ENCODE assay signal across 8 mouse cellular contexts in the genomic region with DNA sequence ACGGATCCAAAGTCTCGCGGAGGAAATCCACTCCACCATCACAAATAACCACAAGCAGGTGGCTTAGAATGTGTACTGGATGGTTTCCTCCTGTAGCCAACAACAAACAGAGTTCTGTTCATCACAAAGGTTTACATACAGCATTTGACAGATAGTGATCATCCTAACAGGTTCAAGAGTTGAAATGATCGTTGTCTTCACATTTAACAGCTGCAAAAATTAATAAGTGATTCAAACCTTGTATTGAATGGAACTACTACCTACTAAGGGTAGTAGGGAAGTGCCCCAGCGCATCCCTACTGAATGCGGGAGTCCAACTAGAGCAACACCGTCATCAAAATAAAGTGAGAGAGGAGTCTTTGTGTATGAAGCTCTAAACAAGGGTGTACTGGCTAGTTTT. TPM values are rescaled to one million over a fixed set of nuclear protein-coding genes. Genes with fewer than 3 reads are reported as not detected.
DNase-seq lines count a peak whose midpoint lies in the region; ATAC-seq and TF ChIP-seq lines count a peak whose summit lies in the region.

Gene Sub1 (minus strand): TSS at position 101 of the 400 bp plus-strand sequence.

- no peak for ATAC-seq in heart, embryonic 12.5 days (ENCODE audit: insufficient number of reproducible peaks, low FRiP score)

- H3K4me2 ChIP-seq in heart, embryonic 12.5 days = peak within 1 kb of the TSS; percentile 94
- H3K4me2 ChIP-seq in myocyte (ENCODE audit: low read depth) = peak within 1 kb of the TSS; percentile 88

- peak within 1 kb of the TSS; percentile 89 for H3K4me3 ChIP-seq in liver, adult 2 months (ENCODE audit: insufficient read depth, low read depth, low read length)
- H3K4me3 ChIP-seq in embryonic facial prominence, embryonic 10.5 days = peak within 1 kb of the TSS; percentile 83
- peak within 1 kb of the TSS; percentile 97 for H3K4me3 ChIP-seq in heart, embryonic 12.5 days
- peak within 1 kb of the TSS; percentile 70 for H3K4me3 ChIP-seq in myocyte

- H3K36me3 ChIP-seq in liver, adult 2 months (ENCODE audit: control insufficient read depth, insufficient read depth, low read length) = peaks cover 11% of the 10 kb centered on the region
- peaks cover 17% of the 10 kb centered on the region for H3K36me3 ChIP-seq in embryonic facial prominence, embryonic 10.5 days (replicated peaks)
- peaks cover 15% of the 10 kb centered on the region for H3K36me3 ChIP-seq in heart, embryonic 12.5 days
- peaks cover 12% of the 10 kb centered on the region for H3K36me3 ChIP-seq in myocyte (ENCODE audit: control insufficient read depth, insufficient read depth)

- no peaks in the 10 kb centered on the region for H3K9me3 ChIP-seq in embryonic facial prominence, embryonic 10.5 days
- no peaks in the 10 kb centered on the region for H3K9me3 ChIP-seq in heart, embryonic 12.5 days (replicated peaks)

- intact Hi-C loops in left cerebral cortex, postnatal 14 days (cut with DNase I) = loop anchor here (5.0 kb wide), 1 partner anchor 95 kb away; no protein-coding TSS in a partner anchor

- H3K4me1 ChIP-seq in liver, adult 2 months (ENCODE audit: control insufficient read depth, insufficient read depth, low read length) = peaks cover 3% of the 10 kb centered on the region; the same call in 1 of the 2 replicates
- H3K4me1 ChIP-seq in embryonic facial prominence, embryonic 10.5 days = peaks cover 16% of the 10 kb centered on the region
- H3K4me1 ChIP-seq in heart, embryonic 12.5 days (replicated peaks) = peaks cover 13% of the 10 kb centered on the region

- peak within 1 kb of the TSS; percentile 26 for H3ac ChIP-seq in myocyte (ENCODE audit: control insufficient read depth, insufficient read length)

- peak within 1 kb of the TSS; percentile 98 for H3K9ac ChIP-seq in liver, adult 2 months (ENCODE audit: low read depth, low read length)
- H3K9ac ChIP-seq in heart, embryonic 12.5 days = peak within 1 kb of the TSS; percentile 99

- TF ChIP-seq POLR2A in liver, adult 2 months (IDR thresholded peaks at IDR 0.05; ENCODE audit: extremely low read depth, insufficient read depth, low read length) = no peak
- TF ChIP-seq POLR2A in myocyte (IDR thresholded peaks at IDR 0.05; ENCODE audit: insufficient read length, low read depth) = no peak

- H3K79me2 ChIP-seq in liver, adult 2 months (ENCODE audit: control insufficient read depth, insufficient read depth, low read length) = peaks cover 9% of the 10 kb centered on the region
- peaks cover 25% of the 10 kb centered on the region for H3K79me2 ChIP-seq in myocyte (ENCODE audit: control insufficient read depth, insufficient read depth)

- TF ChIP-seq CTCF in liver, adult 2 months (IDR thresholded peaks at IDR 0.05; ENCODE audit: low read depth, low read length) = no peak

- 93% methylated on average over 7 of the region's 7 CpGs for WGBS in liver, adult 2 months
- WGBS in embryonic facial prominence, embryonic 10.5 days = 91% methylated on average over 7 of the region's 7 CpGs
- WGBS in heart, embryonic 12.5 days = 84% methylated on average over 7 of the region's 7 CpGs

- H3K27me3 ChIP-seq in liver, adult 2 months (ENCODE audit: control insufficient read depth, insufficient read depth, low read length) = no peaks in the 10 kb centered on the region
- H3K27me3 ChIP-seq in embryonic facial prominence, embryonic 10.5 days (replicated peaks; ENCODE audit: low read depth, poor library complexity, severe bottlenecking) = no peaks in the 10 kb centered on the region
- no peaks in the 10 kb centered on the region for H3K27me3 ChIP-seq in heart, embryonic 12.5 days (replicated peaks)
- no peaks in the 10 kb centered on the region for H3K27me3 ChIP-seq in myocyte (ENCODE audit: control insufficient read depth, insufficient read depth, insufficient read length)

- DNase-seq in liver, adult 2 months (ENCODE audit: extremely low read depth, low read depth, low spot score) = no peak
- no peak for DNase-seq in liver
- DNase-seq in embryonic facial prominence, embryonic 10.5 days (ENCODE audit: low spot score) = no peak
- no peak for DNase-seq in left cerebral cortex, postnatal 14 days (ENCODE audit: low spot score in 2 of 2)
- no peak for DNase-seq in cerebellum, postnatal 25 days
- no peak for DNase-seq in cerebellum, adult 8-10 months

- peak within 1 kb of the TSS; percentile 78; the same call in 1 of the 2 replicates for H3K27ac ChIP-seq in liver, adult 2 months (replicated peaks; ENCODE audit: insufficient read depth, low read depth, low read length)
- H3K27ac ChIP-seq in embryonic facial prominence, embryonic 10.5 days (replicated peaks) = peak within 1 kb of the TSS; percentile 94
- peak within 1 kb of the TSS; percentile 85; the same call in 1 of the 2 replicates for H3K27ac ChIP-seq in heart, embryonic 12.5 days (ENCODE audit: poor library complexity, severe bottlenecking)

TF ChIP-seq in myocyte, 11 proteins besides CTCF, POLR2A, EP300 and RAD21:
- TF ChIP-seq CEBPB (IDR thresholded peaks at IDR 0.05; ENCODE audit: insufficient read depth, poor library complexity, severe bottlenecking) (no peak), TCF12 (IDR thresholded peaks at IDR 0.05; ENCODE audit: insufficient read depth, poor library complexity, severe bottlenecking) (no peak), E2F4 (IDR thresholded peaks at IDR 0.05; ENCODE audit: insufficient read depth) (no peak), MAX (IDR thresholded peaks at IDR 0.05; ENCODE audit: low read depth) (no peak), POLR2AphosphoS2 (IDR thresholded peaks at IDR 0.05; ENCODE audit: insufficient read length, low read depth) (no peak), REST (IDR thresholded peaks at IDR 0.05; ENCODE audit: insufficient read depth, insufficient read length) (no peak), MYOD1 (IDR thresholded peaks at IDR 0.05; ENCODE audit: control insufficient read depth in 1 of 3, insufficient read length in 2 of 3, low read depth in 2 of 3) (no peak), TCF3 (IDR thresholded peaks at IDR 0.05; ENCODE audit: insufficient read length, low read depth) (no peak), USF1 (IDR thresholded peaks at IDR 0.05; ENCODE audit: low read depth) (no peak), SRF (IDR thresholded peaks at IDR 0.05; ENCODE audit: control insufficient read depth, insufficient read length, low read depth) (no peak), MYOG (IDR thresholded peaks at IDR 0.05; ENCODE audit: control insufficient read depth in 1 of 3, insufficient read depth in 1 of 3, insufficient read length in 2 of 3, low read depth in 2 of 3) (no peak)

RNA-seq across cellular contexts. Expression of gene Sub1, which starts in this region (rescaled TPM):
- total RNA-seq in liver, adult 2 months (2014; rRNA removed) = 37.6 and 63.4 TPM in 2 replicates
- 2.4 and 2.8 TPM in 2 replicates for polyA plus RNA-seq in liver, adult 2 months (2012; rRNA removed)
- 772 and 811 TPM in 2 replicates for polyA plus RNA-seq in embryonic facial prominence, embryonic 10.5 days (2016; fragmentation: Nextera tagmentation; extraction: Ambion mirVana)
- polyA plus RNA-seq in heart, embryonic 12.5 days (2016; fragmentation: Nextera tagmentation; extraction: Ambion mirVana) = 596 and 625 TPM in 2 replicates
- 100 to 1,000 TPM; 308 to 316 TPM for total RNA-seq in left cerebral cortex, postnatal 14 days (2021)
- 156 TPM for polyA plus RNA-seq in myocyte (2012; fragmentation: generic; extraction: Trizol)

Comparison
In these comparisons a context has a peak if more than half of its experiments do, and no peak if none do; other contexts are left out.
1. RNA of gene Sub1 (polyA plus RNA-seq): 772 to 811 TPM in embryonic facial prominence, embryonic 10.5 days, 596 to 625 TPM in heart, embryonic 12.5 days and 156 TPM in myocyte (single experiment); 2.4 to 2.8 TPM in liver, adult 2 months; every median in the first group is over 10 times any median in the second.
2. Peak in every context shown above with its lines, with median percentiles within 50 percentile points of each other: H3K27ac ChIP-seq and H3K4me3 ChIP-seq.